Comparison of ENCODE assay signal across 8 mouse cellular contexts in the genomic region with DNA sequence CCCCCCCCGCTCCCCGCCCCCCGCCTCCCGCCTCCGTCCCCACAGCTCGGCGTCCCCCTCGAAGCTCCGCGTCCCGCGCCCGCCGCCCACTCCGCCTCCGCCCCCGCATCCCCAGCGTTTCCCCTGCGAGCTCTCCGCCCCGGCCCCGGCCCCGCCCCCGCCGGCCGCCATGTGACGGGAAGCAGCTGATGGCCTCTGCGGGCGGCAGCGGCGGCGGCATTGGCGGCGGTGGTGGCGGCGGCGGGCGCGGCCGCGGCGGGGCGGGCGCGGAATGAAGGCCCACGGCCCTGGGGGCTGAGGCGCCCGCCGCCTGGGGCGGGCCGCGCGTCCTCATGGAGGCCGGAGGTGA. TPM values are rescaled to one million over a fixed set of nuclear protein-coding genes. Genes with fewer than 3 reads are reported as not detected.
A peak's percentile ranks its signal among the peaks of the same experiment; 100 is the strongest.
DNase-seq lines count a peak whose midpoint lies in the region; ATAC-seq and TF ChIP-seq lines count a peak whose summit lies in the region.

A gene (plus strand): TSS at position 176 of the 349 bp plus-strand sequence.

- peak; percentile 78 for DNase-seq in forebrain, embryonic 14.5 days (ENCODE audit: low spot score)
- peak; percentile 86 to 89 for DNase-seq in heart, postnatal 10 days
- DNase-seq in kidney, postnatal 4 days = peak; percentile 92 to 95
- no peak for DNase-seq in lung, adult 2 months
- peak; percentile 86 for DNase-seq in testis, postnatal 14 days (ENCODE audit: low spot score)

- intact Hi-C loops in heart, postnatal 10 days (cut with DNase I) = loop anchor here (5.0 kb wide), 1 partner anchor 240 kb away; a partner anchor contains a TSS

- H3K4me2 ChIP-seq in forebrain, embryonic 14.5 days (ENCODE audit: low read length) = peak within 1 kb of the TSS; percentile 72
- peak within 1 kb of the TSS; percentile 66 for H3K4me2 ChIP-seq in neural tube, embryonic 14.5 days (ENCODE audit: low read depth, low read length)

- H3K36me3 ChIP-seq in ES-Bruce4 (ENCODE audit: control insufficient read depth, insufficient read depth, low read length, poor library complexity, severe bottlenecking) = no peaks in the 10 kb centered on the region
- H3K36me3 ChIP-seq in forebrain, embryonic 14.5 days (ENCODE audit: control insufficient read depth, insufficient read depth, low read length) = no peaks in the 10 kb centered on the region
- no peaks in the 10 kb centered on the region for H3K36me3 ChIP-seq in neural tube, embryonic 14.5 days (ENCODE audit: control insufficient read depth, insufficient read depth, low read length)

- TF ChIP-seq EP300 in ES-Bruce4 (IDR thresholded peaks at IDR 0.05; ENCODE audit: insufficient read depth, low read depth, low read length) = no peak

- no peaks in the 10 kb centered on the region for H3K9me3 ChIP-seq in ES-Bruce4 (replicated peaks; ENCODE audit: control insufficient read depth, insufficient read depth, low read length, poor library complexity, severe bottlenecking)
- H3K9me3 ChIP-seq in forebrain, embryonic 14.5 days (replicated peaks; ENCODE audit: control insufficient read depth, low read length) = no peaks in the 10 kb centered on the region
- no peaks in the 10 kb centered on the region for H3K9me3 ChIP-seq in neural tube, embryonic 14.5 days (ENCODE audit: control insufficient read depth, low read length)

- no peaks in the 10 kb centered on the region for H3K27me3 ChIP-seq in ES-Bruce4 (ENCODE audit: control insufficient read depth, insufficient read depth, low read length, poor library complexity, severe bottlenecking)
- no peaks in the 10 kb centered on the region for H3K27me3 ChIP-seq in forebrain, embryonic 14.5 days (replicated peaks; ENCODE audit: control insufficient read depth, insufficient read depth, low read length)
- H3K27me3 ChIP-seq in neural tube, embryonic 14.5 days (ENCODE audit: control insufficient read depth, insufficient read depth, low read length) = no peaks in the 10 kb centered on the region

- 0% methylated on average over 21 of the region's 54 CpGs for WGBS in forebrain, embryonic 14.5 days
- 0% methylated on average over 20 of the region's 54 CpGs for WGBS in lung, adult 2 months
- 0% methylated on average over 1 of the region's 54 CpGs for whole genome bisulfite sequencing in neural tube, embryonic 14.5 days

- peaks cover 8% of the 10 kb centered on the region for H3K4me1 ChIP-seq in ES-Bruce4 (ENCODE audit: control insufficient read depth, insufficient read depth, low read length)
- H3K4me1 ChIP-seq in forebrain, embryonic 14.5 days (ENCODE audit: control insufficient read depth, insufficient read depth, low read length) = peaks cover 26% of the 10 kb centered on the region
- H3K4me1 ChIP-seq in lung, adult 2 months (ENCODE audit: control insufficient read depth, insufficient read depth, low read length) = peaks cover 26% of the 10 kb centered on the region
- H3K4me1 ChIP-seq in neural tube, embryonic 14.5 days (ENCODE audit: control insufficient read depth, insufficient read depth, low read length) = peaks cover 25% of the 10 kb centered on the region

- peak within 1 kb of the TSS; percentile 69 for H3K4me3 ChIP-seq in ES-Bruce4 (ENCODE audit: low read depth, low read length)
- peak within 1 kb of the TSS; percentile 92 for H3K4me3 ChIP-seq in forebrain, embryonic 14.5 days (ENCODE audit: low read depth, low read length)
- H3K4me3 ChIP-seq in lung, adult 2 months (replicated peaks; ENCODE audit: extremely low read depth, low read depth, low read length) = peak within 1 kb of the TSS; percentile 98
- H3K4me3 ChIP-seq in neural tube, embryonic 14.5 days (ENCODE audit: low read depth, low read length) = peak within 1 kb of the TSS; percentile 97

- peak; percentile 24; the same call in 1 of the 2 replicates for ATAC-seq in cerebellum, adult (ENCODE audit: insufficient number of reproducible peaks, low FRiP score, low TSS enrichment)
- peak; percentile 87 for ATAC-seq in forebrain, embryonic 14.5 days
- peak; percentile 78 for ATAC-seq in neural tube, embryonic 14.5 days (ENCODE audit: low read depth)

- TF ChIP-seq CTCF in ES-Bruce4 (IDR thresholded peaks at IDR 0.05; ENCODE audit: low read depth, low read length) = no peak
- TF ChIP-seq CTCF in lung, adult 2 months (IDR thresholded peaks at IDR 0.05; ENCODE audit: insufficient read depth, low read length) = no peak

- no peak for TF ChIP-seq POLR2A in ES-Bruce4 (IDR thresholded peaks at IDR 0.05; ENCODE audit: insufficient read depth, low read length)
- TF ChIP-seq POLR2A in lung, adult 2 months (IDR thresholded peaks at IDR 0.05; ENCODE audit: borderline replicate concordance, extremely low read depth, low read depth, low read length) = no peak

- peak within 1 kb of the TSS; percentile 96 for H3K9ac ChIP-seq in ES-Bruce4 (ENCODE audit: low read depth, poor library complexity, severe bottlenecking)
- peak within 1 kb of the TSS; percentile 95 for H3K9ac ChIP-seq in forebrain, embryonic 14.5 days (ENCODE audit: low read length)
- peak within 1 kb of the TSS; percentile 95 for H3K9ac ChIP-seq in neural tube, embryonic 14.5 days (replicated peaks; ENCODE audit: low read depth, low read length)

- peak within 1 kb of the TSS; percentile 79 for H3K27ac ChIP-seq in ES-Bruce4 (ENCODE audit: insufficient read depth, low read length)
- H3K27ac ChIP-seq in forebrain, embryonic 14.5 days (ENCODE audit: low read depth, low read length) = peak within 1 kb of the TSS; percentile 89
- peak within 1 kb of the TSS; percentile 89 for H3K27ac ChIP-seq in neural tube, embryonic 14.5 days (ENCODE audit: low read depth, low read length)

RNA-seq across cellular contexts. Expression of the gene that starts here (rescaled TPM):
- 49.5 and 56.1 TPM in 2 replicates for polyA plus RNA-seq in ES-Bruce4 (2011; ENCODE audit: insufficient read depth, insufficient read length, low read depth, missing spikeins)
- 115 and 180 TPM in 2 replicates for polyA plus RNA-seq in forebrain, embryonic 14.5 days (2014; fragmentation: Nextera tagmentation; extraction: Ambion mirVana)
- total RNA-seq in heart, postnatal 10 days (2021) = 100 to 1,000 TPM; 108 to 118 TPM
- 83.6 and 151 TPM in 2 replicates for polyA plus RNA-seq in lung, adult 2 months (2012; rRNA removed)
- polyA plus RNA-seq in neural tube, embryonic 14.5 days (2014; fragmentation: Nextera tagmentation; extraction: Ambion mirVana) = 281 and 293 TPM in 2 replicates

Comparison
In these comparisons a context has a peak if more than half of its experiments do, and no peak if none do; other contexts are left out.
1. ATAC-seq: peak in every context shown above with its lines; median percentile 87 in forebrain, embryonic 14.5 days; 78 in neural tube, embryonic 14.5 days; 24 in cerebellum, adult.